Mouse (Mus musculus): ENCODE data around the gene Ccdc96. TPM values are rescaled to one million over a fixed set of nuclear protein-coding genes. Genes with fewer than 3 reads are reported as not detected.

Ccdc96 gene
- total RNA-seq, 2 experiments from 2014 or later, result 0.14 to 0.22 TPM

GRCm38 (mm10) chr5:36471206-36471605 lies 13.2 kb upstream of the Ccdc96 start:
- DNase-seq, result no peak
- intact Hi-C loops (cut with DNase I), result no loop called here

GRCm38 (mm10) chr5:36472876-36473655 lies 11.3 kb upstream of the Ccdc96 start:
- DNase-seq, result no peak
- intact Hi-C loops (cut with DNase I), result no loop called here

GRCm38 (mm10) chr5:36474283-36474682 lies 10.1 kb upstream of the Ccdc96 start:
- intact Hi-C loops (cut with DNase I), result no loop called here
- DNase-seq, result peak; percentile 67 to 84

DNA sequence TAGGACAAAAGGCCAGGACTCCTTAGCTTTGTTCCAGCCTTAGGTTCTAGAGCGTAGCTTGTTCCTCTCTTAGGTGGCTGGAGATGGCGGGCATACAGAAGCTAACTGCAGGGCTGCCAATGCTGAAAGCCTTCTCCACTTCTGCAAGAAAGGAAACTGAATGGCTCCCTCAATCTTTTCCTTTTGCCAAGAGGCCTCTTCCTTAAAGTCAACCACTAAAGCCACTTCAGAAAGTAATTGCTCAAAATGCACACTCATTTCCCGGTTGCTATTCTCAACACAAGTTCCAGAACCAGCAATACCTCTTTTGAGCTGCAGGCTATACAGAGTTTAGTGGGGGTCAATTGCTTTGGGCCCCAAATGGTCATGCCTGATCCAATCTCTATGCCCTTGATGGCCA lies 6.9 kb upstream of the Ccdc96 start:
- intact Hi-C loops (cut with DNase I), result no loop called here
- DNase-seq, result no peak

- peak in 1 of 2 experiments; percentile 48 for DNase-seq
- intact Hi-C loops (cut with DNase I), result no loop called here
These were observed 5.6 kb upstream of the Ccdc96 start for GRCm38 (mm10) chr5:36478540-36479420.

GRCm38 (mm10) chr5:36479735-36480134 lies 4.7 kb upstream of the Ccdc96 start:
- intact Hi-C loops (cut with DNase I), result loop anchor here (5.0 kb wide), 1 partner anchor 103 kb away; no protein-coding TSS in a partner anchor
- no peak for DNase-seq

DNA sequence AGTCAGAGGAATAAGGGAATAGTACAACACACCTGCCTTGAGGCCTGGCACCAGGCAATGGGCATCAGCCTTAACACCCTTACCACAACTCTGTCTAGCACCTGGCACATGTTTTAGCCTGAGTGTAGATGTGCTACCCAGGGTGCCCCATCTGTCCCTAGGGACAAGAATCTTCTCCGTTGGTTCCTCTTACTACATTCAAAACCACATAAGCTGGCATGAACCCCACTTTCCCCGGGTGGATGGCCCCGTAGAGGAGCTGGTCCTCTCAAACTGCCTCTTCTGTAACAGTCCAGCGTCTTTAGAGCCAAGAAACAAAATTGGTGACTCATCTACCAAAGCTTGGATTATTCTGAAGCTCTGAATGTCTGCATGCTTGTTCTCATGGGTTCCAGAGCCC lies 4.0 kb upstream of the Ccdc96 start:
- intact Hi-C loops (cut with DNase I), result loop anchor here (5.0 kb wide), 1 partner anchor 102 kb away; no protein-coding TSS in a partner anchor
- DNase-seq, result no peak

GRCm38 (mm10) chr5:36481114-36481513 lies 3.3 kb upstream of the Ccdc96 start:
- intact Hi-C loops (cut with DNase I), result loop anchor here (5.0 kb wide), 1 partner anchor 101 kb away; no protein-coding TSS in a partner anchor

DNA sequence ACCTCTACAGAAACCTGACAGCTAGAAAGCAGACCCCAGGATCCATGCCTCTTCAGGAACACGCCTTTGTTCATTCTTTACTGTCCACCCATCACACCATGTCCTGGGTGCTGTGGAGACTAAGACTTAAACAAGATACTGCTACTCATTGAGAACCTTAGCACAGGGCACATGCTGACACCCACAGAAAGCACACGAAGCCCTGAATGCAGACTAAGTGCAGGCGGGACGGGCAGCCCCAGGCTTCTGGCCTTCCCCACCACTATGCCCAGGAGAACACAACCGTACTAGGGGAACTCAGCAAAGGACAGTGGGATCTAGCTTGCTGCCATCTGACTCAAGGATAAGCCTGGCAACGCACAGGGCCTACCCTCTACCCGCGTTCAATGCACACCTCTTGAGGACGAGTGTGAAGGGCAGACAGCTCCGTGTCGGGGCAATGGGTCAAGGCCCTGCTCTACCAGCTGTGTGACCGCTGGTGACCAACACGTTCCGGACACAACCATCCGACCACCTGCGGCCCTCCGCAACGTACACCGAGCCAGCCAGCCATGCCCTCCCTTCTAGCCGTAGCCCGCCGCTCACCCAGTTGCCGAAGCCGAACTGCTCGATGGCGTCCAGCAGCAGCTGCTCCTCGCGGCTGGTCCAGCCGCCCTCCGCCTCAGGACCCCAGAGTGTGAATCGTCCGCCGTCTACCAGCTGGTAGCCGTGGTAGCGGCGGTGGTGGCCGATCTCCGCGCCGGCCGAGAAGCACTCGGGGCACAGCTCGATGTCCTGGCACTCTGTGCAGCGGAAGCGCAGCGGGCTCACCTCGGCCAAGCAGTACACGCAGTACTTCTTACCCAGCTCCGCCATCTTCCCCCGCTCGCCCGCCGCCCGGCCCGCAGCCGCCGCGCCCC lies 936 bp upstream of the Ccdc96 start:
- DNase-seq, result peak; percentile 58 to 63
- intact Hi-C loops (cut with DNase I), result loop anchor here (5.0 kb wide), 1 partner anchor 99 kb away; no protein-coding TSS in a partner anchor

More at GRCm38 (mm10) chr5:36481114-36481513, 3.3 kb upstream of the Ccdc96 start:
- no peak for DNase-seq

DNA sequence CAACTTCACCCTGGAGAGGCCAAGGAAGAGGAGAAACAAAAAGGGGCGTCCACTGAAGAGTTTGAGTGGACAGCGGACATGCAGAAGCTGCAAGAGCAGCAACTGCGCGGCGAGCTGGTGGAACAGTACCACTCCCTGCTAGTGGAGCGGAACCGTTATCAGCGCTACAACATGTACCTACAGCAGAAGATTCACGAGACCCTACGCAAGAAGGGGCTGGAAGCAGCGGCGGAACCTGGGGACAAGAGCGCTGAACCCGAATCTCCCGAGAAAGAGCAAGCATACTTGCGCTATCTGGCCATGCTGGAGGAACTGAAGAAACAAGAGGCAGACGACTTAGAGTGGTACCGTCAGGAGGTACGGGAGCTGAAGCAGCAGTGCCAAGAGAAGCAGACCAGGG lies 918 bp downstream of the Ccdc96 start:
- no peak for DNase-seq
- intact Hi-C loops (cut with DNase I), result no loop called here

GRCm38 (mm10) chr5:36489225-36489624 lies 4.8 kb downstream of the Ccdc96 start:
- intact Hi-C loops (cut with DNase I), result loop anchor here (1.0 kb wide), 1 partner anchor 25 kb away; the partner anchor contains the start of gene Grpel1
- DNase-seq, result peak; percentile 39 to 60

DNA sequence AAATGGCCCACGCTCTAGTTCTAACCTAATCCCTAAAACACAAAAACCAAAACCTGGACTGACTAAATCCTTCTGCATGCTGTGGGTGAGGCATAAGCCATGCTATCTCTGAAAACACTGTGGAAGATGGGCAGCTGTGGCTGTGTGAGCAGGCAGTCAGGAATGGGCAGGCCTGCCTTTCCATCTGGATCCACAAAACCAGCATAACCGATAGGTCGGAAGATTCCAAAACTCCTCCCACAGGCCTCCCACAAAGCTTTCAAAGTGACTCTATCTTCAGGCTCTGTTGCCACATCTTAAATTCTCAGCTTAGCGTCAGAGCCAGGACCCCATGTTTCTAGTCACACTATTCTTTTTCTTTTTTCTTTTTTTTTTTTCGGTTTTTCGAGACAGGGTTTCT lies 9.5 kb downstream of the Ccdc96 start:
- intact Hi-C loops (cut with DNase I), result no loop called here
- no peak for DNase-seq

GRCm38 (mm10) chr5:36494709-36495108 lies 10.3 kb downstream of the Ccdc96 start:
- intact Hi-C loops (cut with DNase I), result no loop called here
- DNase-seq, result no peak

DNA sequence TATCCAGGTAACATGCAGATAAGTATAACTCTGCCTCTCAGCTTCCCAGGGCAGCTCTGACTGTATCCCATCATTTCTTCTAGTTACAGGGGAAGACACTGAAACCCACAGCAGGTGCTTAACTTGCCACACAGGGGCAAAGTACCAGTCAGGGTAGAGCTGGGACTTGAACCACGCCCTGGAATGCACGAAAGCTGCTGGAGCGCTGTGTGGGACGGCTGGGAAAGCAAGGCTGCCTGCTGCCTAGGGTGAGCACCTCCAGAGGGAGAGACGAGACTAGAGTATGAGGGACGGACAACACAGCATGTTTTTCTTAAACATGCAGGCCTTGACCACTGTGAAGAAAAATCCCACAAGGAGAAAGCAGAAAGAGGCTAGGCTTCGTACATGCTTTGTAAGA lies 20.8 kb downstream of the Ccdc96 start:
- intact Hi-C loops (cut with DNase I), result no loop called here

GRCm38 (mm10) chr5:36505643-36506042 lies 21.3 kb downstream of the Ccdc96 start:
- DNase-seq, result no peak
- intact Hi-C loops (cut with DNase I), result no loop called here

More for the DNA sequence above, 20.8 kb downstream of the Ccdc96 start:
- no peak for DNase-seq

- DNase-seq, result no peak
- intact Hi-C loops (cut with DNase I), result no loop called here
These were observed 24.0 kb downstream of the Ccdc96 start for GRCm38 (mm10) chr5:36508351-36508750.

DNA sequence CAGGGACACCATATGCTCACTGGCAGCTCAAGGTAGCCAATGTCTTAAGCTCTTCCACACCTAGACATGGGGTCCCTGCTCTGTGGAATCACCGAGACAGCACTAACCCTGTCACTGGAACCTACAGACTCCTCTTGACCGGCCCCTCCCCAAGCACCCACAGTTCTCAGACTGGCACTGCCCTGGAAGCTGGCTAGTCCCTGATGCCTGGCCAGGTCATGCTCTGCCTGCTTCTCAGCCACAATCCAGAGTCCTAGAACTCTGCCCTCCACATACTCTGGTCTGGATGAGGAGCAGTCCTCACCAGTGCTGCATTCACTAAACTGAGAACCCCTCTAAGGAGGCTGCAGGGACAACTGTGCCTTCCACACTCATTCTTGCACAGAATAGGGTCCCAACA lies 26.6 kb downstream of the Ccdc96 start:
- intact Hi-C loops (cut with DNase I), result no loop called here
- DNase-seq, result no peak

DNA sequence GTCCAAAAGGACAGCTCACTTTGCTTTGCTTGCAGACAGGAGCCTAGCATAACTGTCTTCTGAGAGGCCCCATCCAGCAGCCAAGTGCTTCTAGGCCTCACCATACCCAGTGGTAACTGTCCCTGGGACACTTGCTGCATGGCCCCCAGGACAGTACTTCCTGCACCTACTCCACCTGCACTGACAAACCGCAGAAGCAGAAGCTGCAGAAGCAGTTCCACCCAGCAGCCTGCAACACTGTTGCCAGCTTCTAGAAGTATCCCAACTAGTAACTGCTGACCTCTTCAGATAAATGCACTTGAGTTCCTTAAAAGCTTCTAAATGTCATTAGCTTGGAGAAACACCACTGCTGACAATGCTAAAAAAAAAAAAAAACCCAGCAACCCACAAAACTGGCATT lies 30.7 kb downstream of the Ccdc96 start:
- DNase-seq, result peak in 1 of 2 experiments; percentile 8
- intact Hi-C loops (cut with DNase I), result no loop called here

DNA sequence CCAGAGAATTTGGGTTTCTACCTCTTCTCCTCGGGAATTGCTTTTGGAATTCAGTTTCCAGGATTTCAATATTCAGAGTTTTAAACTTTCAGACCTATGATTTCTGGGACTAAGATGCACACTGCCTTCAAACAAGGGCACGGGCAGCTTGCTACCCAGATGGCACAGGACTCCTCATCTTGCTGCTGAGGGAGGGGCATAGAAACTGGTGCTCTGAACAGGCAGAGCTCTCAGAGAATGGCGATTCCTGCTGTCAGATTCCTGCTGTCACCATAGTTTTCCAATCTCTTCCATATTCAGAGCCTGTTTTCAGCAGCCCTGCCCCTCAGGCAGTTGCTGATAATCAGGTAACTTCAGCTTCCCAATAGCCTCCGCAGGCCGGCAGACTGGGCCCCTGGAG lies 31.2 kb downstream of the Ccdc96 start:
- no peak for DNase-seq
- intact Hi-C loops (cut with DNase I), result no loop called here

DNA sequence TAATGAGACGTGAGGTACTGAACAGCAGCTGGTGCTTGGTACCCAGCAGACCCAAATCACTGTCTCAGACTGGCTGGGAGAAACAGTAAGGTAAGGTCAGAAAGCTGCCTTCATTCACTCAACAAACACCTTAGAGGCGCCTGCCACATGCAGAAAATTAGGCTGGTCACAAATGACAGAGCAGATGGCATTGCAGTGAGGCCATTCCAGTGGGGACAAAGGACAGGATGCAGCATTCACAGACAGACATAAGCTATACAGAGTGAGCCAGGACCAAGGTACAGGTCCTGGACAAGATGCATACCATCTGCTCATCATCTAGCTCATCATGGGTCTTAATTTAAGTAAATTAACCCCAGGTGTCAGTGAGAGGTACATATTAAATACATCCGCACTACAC lies 33.2 kb downstream of the Ccdc96 start:
- intact Hi-C loops (cut with DNase I), result no loop called here
- DNase-seq, result no peak
